Mouse (Mus musculus): Measurements from ENCODE around the gene Lrch3.
"Not testable (repeated sequence)": the region's sequence is repeated elsewhere in the genome, so short reads cannot be mapped to it uniquely, and the experiment has no call there.

DNA sequence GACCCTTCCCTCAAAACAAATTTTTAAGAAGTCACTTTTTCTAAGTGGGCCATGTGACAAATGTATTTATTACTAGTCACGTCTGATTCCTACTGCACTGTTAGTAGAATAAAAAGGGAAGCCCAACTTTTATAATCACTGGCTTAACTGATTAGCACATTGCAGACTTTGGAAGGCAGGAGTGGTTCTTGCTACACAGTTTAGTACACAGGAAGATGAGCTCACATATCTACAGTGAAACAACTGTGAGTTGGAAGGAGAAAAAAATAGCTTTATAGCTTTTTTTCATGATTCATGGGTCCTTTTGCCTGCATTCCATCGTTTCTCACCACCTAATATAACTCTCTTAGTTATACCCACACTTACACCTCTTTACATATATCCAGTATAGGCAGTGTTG lies 27.3 kb downstream of the Lrch3 start:
- TF ChIP-seq POLR2A (IDR thresholded peaks at IDR 0.05; ENCODE audit: borderline replicate concordance, insufficient read depth, low read length); CTCF (IDR thresholded peaks at IDR 0.05; ENCODE audit: borderline replicate concordance, insufficient read depth, low read depth, low read length): not testable (repeated sequence)
